Mouse (Mus musculus) forebrain, postnatal 0 days (tissue): Measurements from ENCODE around the gene D5Ertd579e. TPM values are rescaled to one million over a fixed set of nuclear protein-coding genes. Genes with fewer than 3 reads are reported as not detected.

Experiments
- ATAC-seq: fragments of 200-750 bp; cut with Nextera tagmentation; 2 replicates; pipeline ENCODE4 v1.8.0; 2017; ENCODE audit warnings: mild to moderate bottlenecking, moderate library complexity
- DNase-seq: peaks from one replicate; pipeline ENCODE4 v3.0.0-alpha.2; 2015
- H3K27ac ChIP-seq: fragments of 300-500 bp; sonication (generic); 2 replicates; pipeline ENCODE4 v1.5.1; 2014; ENCODE audit warnings: low read depth, mild to moderate bottlenecking, antibody characterized with exemption, low read length, moderate library complexity, mixed read lengths
- H3K27me3 ChIP-seq: fragments of 300-500 bp; sonication (generic); 2 replicates; pipeline ENCODE4 v1.6.1; 2014; ENCODE audit warnings: mild to moderate bottlenecking, low read length, mixed read lengths; ENCODE audit not compliant: insufficient read depth
- H3K36me3 ChIP-seq: fragments of 300-500 bp; sonication (generic); 2 replicates; pipeline ENCODE4 v1.6.1; 2014; ENCODE audit warnings: mild to moderate bottlenecking, moderate library complexity; ENCODE audit not compliant: insufficient read depth
- H3K4me1 ChIP-seq: fragments of 300-500 bp; sonication (generic); 2 replicates; pipeline ENCODE4 v1.6.1; 2014; ENCODE audit warnings: antibody characterized with exemption; ENCODE audit not compliant: insufficient read depth
- H3K4me2 ChIP-seq: fragments of 300-500 bp; sonication (generic); 2 replicates; pipeline ENCODE4 v1.6.1; 2014; ENCODE audit warnings: low read depth, mild to moderate bottlenecking, moderate library complexity
- H3K4me3 ChIP-seq: fragments of 300-500 bp; sonication (generic); 2 replicates; pipeline ENCODE4 v1.5.1; 2014; ENCODE audit warnings: low read depth, low read length, mixed read lengths
- H3K9ac ChIP-seq: fragments of 300-500 bp; sonication (generic); 2 replicates; pipeline ENCODE4 v1.6.1; 2014; ENCODE audit warnings: mild to moderate bottlenecking
- H3K9me3 ChIP-seq: fragments of 300-500 bp; sonication (generic); 2 replicates; pipeline ENCODE4 v1.6.1; 2016; ENCODE audit warnings: low read length
- CTCF ChIP-seq: sonication (generic); IDR thresholded peaks from 2 replicates; pipeline ENCODE4 v1.5.1; 2016; ENCODE audit warnings: antibody characterized with exemption, control low read depth, low read depth
- WGBS: fragments of 180-500 bp; shearing (Covaris S2); extraction: QIAGEN DNeasy Blood & Tissue Kit; methylation state at CpG from one replicate; pipeline ENCODE4 v1.1.7; 2014; 5-methylcytosine and 5-hydroxymethylcytosine counted together
- polyA plus RNA-seq: library from polyadenylated mRNA; unstranded; fragments of >200 nt; fragmentation: Nextera tagmentation; extraction: Ambion mirVana; gene quantifications from 2 replicates; pipeline ENCODE4 v1.2.1, GENCODE M21; 2015
- total RNA-seq: library from RNA; depleted of rRNA; stranded (reverse); fragments of >200 nt; gene quantifications from 2 replicates; pipeline ENCODE4 v1.2.3, GENCODE M21; 2014; rRNA removed

The D5Ertd579e gene
- total and polyA plus RNA-seq, 2 experiments from 2014 or later, result 27.4 to 105 TPM

GRCm38 (mm10) chr5:36556906-36557305 is 138.9 kb downstream of the D5Ertd579e start:
- 67% methylated on average over 3 of the region's 3 CpGs for WGBS
- no peaks in the 10 kb centered on the region for H3K27me3 ChIP-seq
- H3K4me2 ChIP-seq, result no peak overlapping the region
- no peaks in the 10 kb centered on the region for H3K9me3 ChIP-seq
- no peak overlapping the region for H3K27ac ChIP-seq
- H3K9ac ChIP-seq, result no peak overlapping the region
- H3K36me3 ChIP-seq, result no peaks in the 10 kb centered on the region
- ATAC-seq, result no peak
- H3K4me1 ChIP-seq, result no peaks in the 10 kb centered on the region
- H3K4me3 ChIP-seq, result no peak overlapping the region
- no peak for DNase-seq
- TF ChIP-seq CTCF, result no peak

DNA sequence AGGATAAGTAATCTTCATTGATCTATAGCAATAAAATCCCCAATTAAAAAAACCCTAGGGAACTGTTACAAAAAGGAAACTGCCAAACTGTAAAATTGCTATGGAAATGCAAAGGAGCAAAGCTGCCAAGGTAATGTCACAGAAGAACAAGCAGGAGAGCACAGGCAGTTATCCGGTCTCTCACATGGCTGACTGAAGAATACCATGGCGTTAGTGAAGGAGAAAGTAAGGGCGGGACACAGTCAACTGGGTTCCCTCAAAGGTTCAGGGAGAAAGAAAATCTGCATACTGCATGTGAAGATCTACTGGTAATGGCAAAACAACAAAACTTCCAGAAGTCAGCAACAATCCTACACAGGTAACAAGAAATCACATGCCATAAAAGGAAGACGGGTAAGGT is 139.5 kb downstream of the D5Ertd579e start:
- DNase-seq (no peak), ATAC-seq (no peak)
- Histone ChIP-seq H3K4me1 (no peaks in the 10 kb centered on the region), H3K27me3 (no peaks in the 10 kb centered on the region), H3K27ac (no peak overlapping the region), H3K9ac (no peak overlapping the region), H3K4me2 (no peak overlapping the region), H3K4me3 (no peak overlapping the region), H3K9me3 (no peaks in the 10 kb centered on the region), H3K36me3 (no peaks in the 10 kb centered on the region)
- TF ChIP-seq CTCF, result no peak
- WGBS, result 45% methylated on average over 4 of the region's 4 CpGs

DNA sequence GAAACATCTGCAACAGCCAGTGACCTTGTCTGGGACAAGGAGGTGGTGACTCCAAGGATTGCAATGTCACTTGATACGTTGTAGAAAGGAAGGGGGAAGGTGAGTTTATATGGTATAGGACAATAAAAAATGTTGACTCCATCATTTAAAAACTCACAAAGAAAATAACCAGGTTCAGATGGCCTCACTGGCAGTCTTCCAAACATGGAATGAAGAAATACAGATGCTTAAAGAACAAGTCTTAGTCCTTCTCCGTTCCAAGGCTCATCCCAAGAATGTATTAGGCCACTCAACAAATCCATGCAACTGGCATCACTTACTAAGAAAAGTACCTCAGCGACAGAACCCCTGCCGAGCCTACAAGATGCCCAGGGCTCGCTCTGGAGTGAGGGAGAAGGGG is 141.3 kb downstream of the D5Ertd579e start:
- WGBS, result 80% methylated on average over 5 of the region's 5 CpGs
- Histone ChIP-seq H3K27ac (no peak overlapping the region), H3K27me3 (no peaks in the 10 kb centered on the region)

DNA sequence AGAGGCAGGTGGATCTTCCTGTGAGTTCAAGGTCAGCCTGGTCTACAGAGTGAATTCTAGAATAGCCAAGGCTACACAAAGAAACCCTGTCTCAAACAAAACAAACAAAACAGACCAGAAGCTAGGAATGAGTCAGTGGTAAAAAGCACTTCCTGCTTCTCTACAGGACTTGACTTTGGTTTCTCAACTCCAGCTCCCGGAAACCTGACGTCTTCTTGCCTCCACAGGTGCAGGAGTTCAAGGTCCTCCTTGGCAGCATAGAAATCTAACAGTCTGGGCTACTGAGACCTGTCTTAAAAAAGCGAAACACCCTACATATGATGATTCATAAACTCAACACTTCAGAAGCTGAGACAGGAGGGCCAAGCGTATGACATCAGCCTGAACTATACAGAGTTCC is 141.9 kb downstream of the D5Ertd579e start:
- no peak overlapping the region for H3K4me2 ChIP-seq
- no peak overlapping the region for H3K4me3 ChIP-seq
- no peak for TF ChIP-seq CTCF
- no peak overlapping the region for H3K9ac ChIP-seq
- no peaks in the 10 kb centered on the region for H3K9me3 ChIP-seq
- no peaks in the 10 kb centered on the region for H3K4me1 ChIP-seq
- ATAC-seq (no peak), DNase-seq (no peak)
- no peak overlapping the region for H3K27ac ChIP-seq
- 87% methylated on average over 4 of the region's 4 CpGs for WGBS
- H3K27me3 ChIP-seq, result no peaks in the 10 kb centered on the region
- H3K36me3 ChIP-seq, result no peaks in the 10 kb centered on the region

More for the DNA sequence above, 141.3 kb downstream of the D5Ertd579e start:
- no peaks in the 10 kb centered on the region for H3K9me3 ChIP-seq
- DNase-seq (no peak), ATAC-seq (no peak)
- no peak overlapping the region for H3K4me3 ChIP-seq
- no peak overlapping the region for H3K9ac ChIP-seq
- H3K36me3 ChIP-seq, result no peaks in the 10 kb centered on the region
- no peak for TF ChIP-seq CTCF
- no peak overlapping the region for H3K4me2 ChIP-seq
- H3K4me1 ChIP-seq, result no peaks in the 10 kb centered on the region

DNA sequence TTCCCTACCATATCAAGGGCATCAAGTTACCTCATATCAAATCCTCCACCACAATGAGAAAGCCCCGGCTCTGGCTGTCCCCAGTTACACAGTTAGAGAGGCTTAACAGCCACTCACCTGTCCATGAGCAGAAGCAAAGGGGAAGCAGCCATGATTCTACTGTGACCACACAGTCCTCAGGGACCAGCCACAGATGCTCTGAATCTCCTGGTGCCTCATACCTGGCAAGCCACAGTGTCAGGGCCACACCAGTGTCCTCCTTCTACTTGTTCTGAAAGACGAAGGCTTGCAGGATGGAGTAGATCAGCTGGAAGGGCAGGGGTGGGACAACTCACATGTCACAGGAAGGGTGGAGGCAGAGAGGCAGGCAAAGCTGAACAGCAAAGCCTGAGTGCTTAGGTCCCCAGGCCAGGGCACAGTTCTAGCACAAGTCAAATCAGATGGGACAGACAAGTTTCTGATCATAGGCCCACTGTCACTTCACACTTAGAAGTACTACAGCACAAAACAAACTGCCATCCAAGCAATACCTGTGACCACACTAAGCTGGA is 142.7 kb downstream of the D5Ertd579e start:
- Histone ChIP-seq H3K9ac (no peak overlapping the region), H3K4me1 (no peaks in the 10 kb centered on the region), H3K27me3 (no peaks in the 10 kb centered on the region), H3K27ac (no peak overlapping the region), H3K36me3 (no peaks in the 10 kb centered on the region), H3K4me3 (no peak overlapping the region), H3K4me2 (no peak overlapping the region), H3K9me3 (no peaks in the 10 kb centered on the region)
- 88% methylated on average over 2 of the region's 2 CpGs for WGBS
- no peak for TF ChIP-seq CTCF
- DNase-seq (no peak), ATAC-seq (no peak)

DNA sequence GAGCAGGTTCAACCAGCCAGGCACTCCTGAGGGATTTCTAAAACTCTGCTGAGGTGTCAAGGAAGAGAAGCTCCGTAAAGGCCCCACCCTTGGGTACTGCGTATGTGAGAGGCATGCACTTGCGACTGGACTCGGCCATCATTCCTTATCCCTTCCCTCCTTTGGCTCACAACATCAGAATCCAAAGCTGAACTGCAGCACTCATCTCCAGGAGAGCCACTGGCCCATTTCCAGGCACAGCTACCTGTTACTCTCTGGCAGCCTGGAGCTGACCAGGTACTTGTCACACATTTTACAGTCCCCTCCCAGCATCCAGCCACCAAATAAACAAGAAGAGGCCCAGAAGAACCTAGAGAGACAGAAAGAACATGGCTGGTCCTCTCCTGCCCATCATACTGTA is 143.4 kb downstream of the D5Ertd579e start:
- H3K4me2 ChIP-seq, result no peak overlapping the region
- no peaks in the 10 kb centered on the region for H3K9me3 ChIP-seq
- H3K27me3 ChIP-seq, result no peaks in the 10 kb centered on the region
- H3K27ac ChIP-seq, result no peak overlapping the region
- no peak overlapping the region for H3K9ac ChIP-seq
- 96% methylated on average over 4 of the region's 4 CpGs for WGBS
- ATAC-seq, result no peak
- no peak for DNase-seq
- H3K4me3 ChIP-seq, result no peak overlapping the region
- H3K36me3 ChIP-seq, result no peaks in the 10 kb centered on the region
- no peak for TF ChIP-seq CTCF
- H3K4me1 ChIP-seq, result no peaks in the 10 kb centered on the region

Other genes starting within 250 kb of the D5Ertd579e start
- gene Grpel1, start 231.0 kb downstream of the D5Ertd579e start, total RNA-seq, result 19.1 and 20.2 TPM in 2 replicates
- gene Grpel1, start 231.0 kb downstream of the D5Ertd579e start, polyA plus RNA-seq, result 42.0 and 45.0 TPM in 2 replicates
- gene Tada2b, start 211.7 kb downstream of the D5Ertd579e start, total RNA-seq, result 16.7 and 22.0 TPM in 2 replicates
- 2.9 and 3.0 TPM in 2 replicates for gene Tada2b, start 211.7 kb downstream of the D5Ertd579e start, polyA plus RNA-seq
- 2.2 and 2.3 TPM in 2 replicates for gene Ccdc96, start 211.4 kb downstream of the D5Ertd579e start, total RNA-seq
- gene Ccdc96, start 211.4 kb downstream of the D5Ertd579e start, polyA plus RNA-seq, result 1.5 and 2.4 TPM in 2 replicates
- 28.1 and 29.0 TPM in 2 replicates for gene Tbc1d14, start 102.7 kb downstream of the D5Ertd579e start, total RNA-seq
- gene Tbc1d14, start 102.7 kb downstream of the D5Ertd579e start, polyA plus RNA-seq, result 74.1 and 74.5 TPM in 2 replicates
- 23.6 and 23.8 TPM in 2 replicates for gene Bloc1s4, start 52.6 kb upstream of the D5Ertd579e start, total RNA-seq
- gene Bloc1s4, start 52.6 kb upstream of the D5Ertd579e start, polyA plus RNA-seq, result 32.7 and 36.2 TPM in 2 replicates
- 296 and 353 TPM in 2 replicates for gene Mrfap1, start 100.7 kb upstream of the D5Ertd579e start, total RNA-seq
- gene Mrfap1, start 100.7 kb upstream of the D5Ertd579e start, polyA plus RNA-seq, result 477 and 530 TPM in 2 replicates
- 10.8 and 13.9 TPM in 2 replicates for gene Man2b2, start 134.6 kb upstream of the D5Ertd579e start, total RNA-seq
- 10.3 and 12.7 TPM in 2 replicates for gene Man2b2, start 134.6 kb upstream of the D5Ertd579e start, polyA plus RNA-seq
- 171 and 177 TPM in 2 replicates for gene Ppp2r2c, start 172.5 kb upstream of the D5Ertd579e start, total RNA-seq
- gene Ppp2r2c, start 172.5 kb upstream of the D5Ertd579e start, polyA plus RNA-seq, result 75.5 and 96.1 TPM in 2 replicates